Mouse (Mus musculus) cerebellum, adult 9-10 months (tissue): ENCODE measurements around the gene Rfx8.

Source experiments
- DNase-seq: peaks from one replicate; pipeline ENCODE4 v3.0.0; 2022

Gene Rfx8

GRCm38 (mm10) chr1:39637139-39637538 is 83.7 kb downstream of the Rfx8 start:
- DNase-seq, result no peak

GRCm38 (mm10) chr1:39636660-39637059 is 84.1 kb downstream of the Rfx8 start:
- no peak for DNase-seq

GRCm38 (mm10) chr1:39636196-39636595 is 84.6 kb downstream of the Rfx8 start:
- no peak for DNase-seq

- no peak for DNase-seq
Measured at GRCm38 (mm10) chr1:39628606-39629005, 92.2 kb downstream of the Rfx8 start.

- DNase-seq, result no peak
Measured at GRCm38 (mm10) chr1:39625491-39625890, 95.3 kb downstream of the Rfx8 start.

- no peak for DNase-seq
Measured at GRCm38 (mm10) chr1:39623729-39624128, 97.1 kb downstream of the Rfx8 start.

GRCm38 (mm10) chr1:39623106-39623505 is 97.7 kb downstream of the Rfx8 start:
- no peak for DNase-seq

- DNase-seq, result no peak
Measured at GRCm38 (mm10) chr1:39618524-39618923, 102.3 kb downstream of the Rfx8 start.

GRCm38 (mm10) chr1:39615526-39615925 is 105.3 kb downstream of the Rfx8 start:
- DNase-seq, result no peak
